Mouse (Mus musculus): ENCODE results near the gene Fgfr2.

Gene Fgfr2

DNA sequence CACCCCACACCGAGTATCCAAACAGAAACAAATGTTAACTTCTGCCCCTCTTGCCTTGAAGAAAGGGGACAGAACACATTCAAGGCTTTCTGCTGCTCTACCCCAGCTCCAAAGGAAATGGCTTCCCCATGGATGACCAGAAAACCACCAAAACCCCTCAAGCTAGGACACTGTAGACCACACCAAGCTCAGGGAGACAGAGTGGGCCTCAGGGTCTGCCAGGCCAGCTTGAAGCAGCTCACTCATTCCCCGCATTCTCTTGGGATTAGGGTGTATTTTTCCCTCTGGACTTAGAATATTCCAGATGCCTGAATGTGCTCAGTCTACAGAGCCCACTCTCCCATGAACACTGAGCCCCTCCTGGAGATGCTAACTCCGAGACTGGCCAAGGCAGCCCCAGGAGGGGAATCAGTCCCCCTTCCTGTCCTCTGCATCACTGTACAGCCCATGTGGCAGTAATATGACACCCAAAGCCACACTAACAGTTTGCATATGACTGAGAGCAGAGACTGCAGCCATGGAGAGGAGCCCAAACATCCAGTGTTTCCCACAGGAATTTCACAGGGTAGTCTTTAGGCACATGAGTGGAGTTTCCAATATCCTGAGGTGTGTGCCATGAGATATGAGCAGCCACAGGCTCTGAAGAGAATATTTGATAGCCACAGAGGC lies 2824.1 kb downstream of the Fgfr2 start:
- DNase-seq (ENCODE audit: low spot score in 2 of 2), result no peak

DNA sequence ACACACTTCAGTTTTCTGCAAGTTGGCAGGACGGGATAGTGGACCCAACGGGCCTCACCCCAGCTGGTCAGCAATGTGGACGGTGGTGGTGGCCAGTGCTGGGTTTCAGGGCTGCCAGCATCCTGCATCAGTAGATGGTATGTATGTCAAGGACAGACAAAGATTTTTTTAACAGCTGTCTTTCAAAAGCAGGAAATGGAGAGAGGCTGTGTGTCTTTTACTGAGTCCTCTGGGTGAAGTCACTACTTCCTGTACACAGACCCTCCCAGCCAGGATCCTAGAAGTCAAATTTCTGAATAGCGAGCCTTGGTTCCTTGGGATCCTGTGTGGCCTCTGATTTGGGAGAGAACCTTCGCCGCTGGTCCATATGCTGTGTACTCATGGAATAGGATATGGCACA lies 2832.0 kb downstream of the Fgfr2 start:
- no peak for DNase-seq (ENCODE audit: low spot score in 2 of 2)

DNA sequence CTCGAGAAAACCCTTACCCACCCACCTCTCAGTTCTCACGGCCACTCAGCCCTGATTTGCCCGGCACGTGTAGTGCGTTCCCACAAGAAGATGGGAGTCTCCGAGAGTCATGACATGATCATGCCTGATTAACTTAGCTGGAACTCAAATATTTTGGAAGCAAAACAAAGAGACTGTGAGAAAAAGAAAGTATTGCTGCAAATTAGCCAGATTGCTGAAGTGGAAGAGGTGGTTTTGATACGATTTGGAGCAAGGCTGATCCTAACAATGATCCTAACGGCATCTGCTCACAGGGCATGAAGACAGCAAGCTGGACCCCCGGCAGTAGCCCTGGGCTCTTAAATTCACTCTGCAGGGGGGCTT lies 2833.7 kb downstream of the Fgfr2 start:
- no peak for DNase-seq (ENCODE audit: low spot score in 2 of 2)

DNA sequence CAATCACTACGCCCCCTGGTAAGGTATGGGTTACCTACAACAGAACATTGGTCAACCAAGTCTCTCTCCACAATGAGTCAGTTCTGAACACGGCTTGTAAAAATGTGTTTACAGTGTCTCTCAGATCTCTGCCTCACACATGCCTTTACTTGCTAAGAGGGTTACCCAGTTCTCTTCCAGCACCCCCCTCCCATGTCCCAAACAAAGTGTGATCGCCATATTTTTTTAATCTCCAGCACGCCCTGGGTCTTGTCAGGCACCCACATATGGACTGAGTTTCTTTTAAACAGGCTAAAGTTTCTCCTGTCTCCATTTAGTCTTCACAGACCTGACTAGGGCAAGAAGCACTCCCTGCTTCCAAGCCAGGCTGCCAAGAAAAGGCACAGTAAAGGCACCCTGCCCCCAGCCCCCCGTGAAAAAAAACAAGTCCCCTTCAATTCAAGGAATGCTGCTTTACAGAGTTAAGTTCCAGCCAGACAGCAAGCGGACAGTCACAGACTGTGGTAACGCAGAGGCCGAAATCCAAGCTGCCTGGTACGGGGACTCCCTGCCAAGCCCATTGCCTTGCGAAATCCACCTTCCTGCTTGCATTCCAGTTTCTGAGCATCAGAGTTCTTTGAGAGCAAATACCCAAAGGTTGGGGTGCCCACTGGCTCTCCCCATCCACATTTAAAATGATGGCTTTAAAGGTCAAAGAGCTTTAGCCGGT lies 2834.3 kb downstream of the Fgfr2 start:
- no peak for DNase-seq (ENCODE audit: low spot score in 2 of 2)

DNA sequence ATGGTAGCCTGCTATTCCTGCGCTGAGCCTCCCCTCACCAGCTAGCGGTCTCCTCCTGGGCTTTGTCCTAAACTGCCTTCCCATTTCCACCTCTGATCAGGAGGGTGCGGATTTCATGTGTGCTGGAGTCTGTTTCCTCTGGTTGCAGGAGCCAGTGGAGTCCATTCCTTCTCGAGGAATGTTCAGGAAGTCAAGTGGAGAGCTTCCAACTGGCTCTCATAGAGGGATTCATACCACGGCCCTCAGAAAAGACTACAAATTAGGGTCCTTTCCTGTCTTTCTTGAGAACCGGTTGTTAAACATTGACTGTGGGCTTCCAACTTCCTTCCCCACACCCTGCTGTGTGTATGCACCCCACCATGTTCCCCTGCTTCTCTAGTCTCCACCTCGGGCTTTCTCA lies 2834.9 kb downstream of the Fgfr2 start:
- no peak for DNase-seq (ENCODE audit: low spot score in 2 of 2)

DNA sequence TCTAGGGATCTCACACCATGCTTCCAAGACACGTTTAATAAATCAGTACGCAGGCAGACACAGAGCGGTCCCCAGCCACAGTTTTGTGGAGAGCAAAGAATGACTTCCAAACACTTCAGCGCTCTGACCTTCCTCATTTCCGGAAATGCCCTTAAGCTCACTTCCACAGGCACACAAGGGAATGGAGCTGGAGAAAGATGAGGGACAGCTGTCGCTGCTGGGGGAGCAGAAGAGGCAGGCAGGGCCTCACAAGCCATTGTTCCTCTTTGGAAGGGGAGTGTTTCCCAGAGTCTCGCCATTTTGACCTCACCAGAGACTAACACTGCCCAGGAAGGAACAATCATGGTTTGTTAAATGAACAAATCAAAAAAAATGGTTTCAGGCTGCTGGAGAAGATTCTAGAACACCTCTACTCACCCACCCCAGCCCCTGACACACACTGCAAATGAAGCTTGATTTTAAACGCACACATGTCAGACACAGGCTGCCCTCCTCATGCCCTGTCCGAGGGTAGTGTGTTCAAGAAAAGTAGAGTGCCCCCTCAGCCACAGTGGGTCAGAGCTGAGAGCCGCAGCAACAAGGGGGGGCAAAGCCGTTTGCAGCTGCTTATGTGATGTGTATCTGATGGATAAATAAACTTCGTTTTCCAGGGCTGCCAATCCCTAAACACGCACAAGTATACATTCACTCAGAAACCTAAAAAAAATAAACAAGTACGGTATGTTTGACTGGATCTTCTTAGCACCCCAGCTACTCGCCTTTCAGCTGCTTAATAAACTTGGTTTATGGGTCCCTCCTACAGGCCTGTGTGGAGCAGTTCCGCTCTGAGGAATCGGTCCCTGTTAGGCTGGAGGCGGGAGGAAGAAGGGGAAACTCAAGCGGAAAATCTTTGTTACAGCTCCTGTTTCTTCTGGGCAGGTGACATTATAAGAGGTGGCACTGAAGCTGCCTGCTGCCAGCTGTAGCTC lies 2844.1 kb downstream of the Fgfr2 start:
- no peak for DNase-seq (ENCODE audit: low spot score in 2 of 2)

DNA sequence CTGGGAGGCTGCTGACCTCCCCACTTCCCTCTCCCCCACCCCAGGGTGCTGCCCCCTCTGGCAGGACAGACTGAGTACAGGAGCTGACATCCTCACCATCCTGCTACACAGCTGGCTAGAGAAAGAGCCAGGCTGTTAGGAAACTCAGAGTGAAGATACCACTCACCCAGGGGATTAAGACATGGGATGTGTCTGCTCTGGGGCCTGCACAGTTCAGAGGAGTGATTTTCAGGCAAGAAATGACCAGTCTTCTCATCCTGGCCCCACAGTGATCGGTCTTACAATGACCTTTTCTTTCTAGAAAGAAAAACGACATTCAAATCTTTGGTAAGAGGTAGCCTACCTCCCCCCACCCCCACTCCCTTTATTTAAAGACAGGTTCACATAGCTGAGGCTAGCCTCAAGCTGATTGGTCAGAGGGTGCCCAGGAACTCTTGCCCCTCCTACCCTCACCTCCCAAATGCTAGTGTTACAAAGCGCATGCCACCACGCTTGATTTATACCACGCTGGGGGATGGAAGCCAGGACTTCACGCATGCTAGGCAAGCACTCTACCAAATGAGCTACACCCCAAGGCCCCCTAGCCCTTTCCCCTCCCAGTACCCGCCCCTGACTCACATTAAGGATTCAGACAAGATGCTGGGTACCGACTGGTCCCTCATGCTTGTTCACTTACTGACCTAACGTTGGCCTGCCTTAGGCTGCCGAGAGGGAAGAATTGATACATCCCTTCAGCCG lies 2845.0 kb downstream of the Fgfr2 start:
- no peak for DNase-seq (ENCODE audit: low spot score in 2 of 2)

DNA sequence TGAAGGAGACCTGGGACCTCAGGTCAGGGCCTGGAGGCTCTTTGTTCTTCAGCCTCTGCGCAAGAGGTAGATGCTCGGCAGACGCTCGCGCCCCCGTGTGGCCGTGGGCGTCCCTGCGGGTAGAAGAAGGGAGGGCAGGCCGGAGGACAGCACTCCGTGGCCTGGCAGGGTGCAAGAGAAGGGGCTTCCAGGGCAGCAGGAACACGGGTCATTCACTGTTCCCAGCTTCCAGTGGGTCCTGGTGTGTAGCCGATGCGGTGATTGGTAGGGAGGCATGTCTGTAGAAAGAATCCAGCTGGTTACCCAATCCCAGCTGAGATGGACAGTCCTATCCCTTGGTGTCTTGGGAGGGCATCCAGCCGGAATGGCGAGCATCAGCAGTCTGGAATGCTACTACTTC lies 2849.9 kb downstream of the Fgfr2 start:
- peak in 1 of 2 experiments; percentile 15 for DNase-seq (ENCODE audit: low spot score in 2 of 2)

DNA sequence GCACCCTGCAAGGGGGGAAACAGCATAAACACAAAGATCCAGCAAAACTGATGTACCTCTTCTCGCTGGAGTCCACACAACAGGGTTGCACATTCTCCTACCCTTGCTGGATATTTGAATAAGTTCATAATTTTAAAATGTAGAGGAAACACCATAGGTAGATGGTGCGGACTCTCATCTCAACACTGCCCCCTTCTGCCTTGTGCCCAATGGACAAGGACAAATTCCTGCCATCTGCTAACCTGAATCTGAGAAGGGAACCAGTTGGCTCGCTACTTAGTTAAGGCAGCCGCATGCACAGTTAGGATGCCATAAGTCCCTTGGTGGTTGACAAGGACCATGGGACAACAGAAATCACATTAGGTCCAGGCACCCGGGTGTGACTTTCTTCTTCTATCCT lies 2852.3 kb downstream of the Fgfr2 start:
- DNase-seq (ENCODE audit: low spot score in 2 of 2), result no peak

DNA sequence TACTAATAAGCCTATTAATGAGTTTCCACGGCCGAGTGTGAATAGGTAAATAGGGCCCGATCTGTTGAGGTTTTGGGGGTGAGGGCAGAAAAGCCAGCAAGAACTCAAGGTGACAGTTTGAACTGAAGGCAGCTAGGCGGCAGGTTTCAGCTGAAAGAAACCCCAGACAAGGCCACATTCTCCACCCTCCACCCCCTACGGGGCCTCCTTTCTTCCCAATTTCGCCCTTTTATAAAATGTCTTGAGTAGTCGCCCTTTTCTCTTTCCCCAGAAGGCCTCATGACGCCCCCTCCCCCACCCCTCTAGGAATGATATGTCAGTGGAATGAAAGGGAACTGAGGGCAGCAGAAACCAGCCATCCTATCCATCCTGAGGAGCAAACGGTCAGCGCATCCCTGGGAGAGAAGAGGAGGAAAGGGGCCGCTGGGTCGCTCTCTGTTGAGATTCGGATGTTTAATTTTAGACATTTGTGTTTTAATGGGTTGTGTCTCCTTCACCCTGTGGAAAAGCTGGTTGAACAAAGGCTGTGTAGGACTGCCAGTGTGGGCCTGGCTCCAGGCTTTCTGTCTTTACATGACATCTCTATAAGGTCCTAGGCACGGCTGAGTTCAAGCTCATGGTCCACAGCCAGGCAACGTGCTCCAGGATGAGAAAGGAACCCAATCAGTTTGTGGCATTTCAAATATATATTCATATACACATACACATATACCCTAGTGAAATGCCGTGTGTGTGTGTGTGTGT lies 2853.9 kb downstream of the Fgfr2 start:
- DNase-seq (ENCODE audit: low spot score in 2 of 2), result no peak

DNA sequence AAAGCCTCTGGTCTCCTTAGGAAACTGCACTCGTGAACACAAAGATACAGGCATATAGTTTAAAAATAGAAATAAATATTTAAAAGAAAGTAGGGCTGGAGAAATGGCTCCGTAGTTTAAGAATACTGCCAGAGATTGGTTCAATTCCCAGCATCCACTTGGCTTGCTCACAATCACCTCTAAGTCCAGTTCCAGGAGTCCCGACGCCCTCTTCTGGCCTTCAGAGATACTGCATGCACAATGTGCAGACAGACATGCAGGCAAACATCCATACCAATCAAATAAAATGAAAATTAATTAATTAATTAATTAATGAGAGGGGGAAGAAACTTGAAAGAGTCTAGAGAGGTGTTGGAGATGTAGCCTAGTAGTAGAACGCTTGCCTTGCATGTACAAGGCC lies 2856.1 kb downstream of the Fgfr2 start:
- DNase-seq (ENCODE audit: low spot score in 2 of 2), result no peak

DNA sequence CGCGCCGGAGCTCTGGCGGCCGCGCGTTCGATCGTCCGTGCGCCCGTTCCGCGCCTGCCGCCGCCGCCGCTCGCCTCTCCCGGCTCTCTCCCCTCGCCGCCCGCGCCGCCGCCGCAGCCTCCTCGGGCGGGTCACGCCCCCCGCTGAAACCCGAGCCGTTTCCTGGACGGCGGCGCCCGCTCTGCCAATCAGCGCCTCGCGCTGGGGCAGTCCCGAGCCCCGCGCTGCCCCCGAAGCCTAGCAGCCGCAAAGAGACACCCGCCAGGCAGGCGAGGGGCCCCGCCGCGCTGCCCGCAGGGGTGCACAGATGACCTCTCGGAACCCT lies 2857.0 kb downstream of the Fgfr2 start:
- DNase-seq (ENCODE audit: low spot score in 2 of 2), result no peak

DNA sequence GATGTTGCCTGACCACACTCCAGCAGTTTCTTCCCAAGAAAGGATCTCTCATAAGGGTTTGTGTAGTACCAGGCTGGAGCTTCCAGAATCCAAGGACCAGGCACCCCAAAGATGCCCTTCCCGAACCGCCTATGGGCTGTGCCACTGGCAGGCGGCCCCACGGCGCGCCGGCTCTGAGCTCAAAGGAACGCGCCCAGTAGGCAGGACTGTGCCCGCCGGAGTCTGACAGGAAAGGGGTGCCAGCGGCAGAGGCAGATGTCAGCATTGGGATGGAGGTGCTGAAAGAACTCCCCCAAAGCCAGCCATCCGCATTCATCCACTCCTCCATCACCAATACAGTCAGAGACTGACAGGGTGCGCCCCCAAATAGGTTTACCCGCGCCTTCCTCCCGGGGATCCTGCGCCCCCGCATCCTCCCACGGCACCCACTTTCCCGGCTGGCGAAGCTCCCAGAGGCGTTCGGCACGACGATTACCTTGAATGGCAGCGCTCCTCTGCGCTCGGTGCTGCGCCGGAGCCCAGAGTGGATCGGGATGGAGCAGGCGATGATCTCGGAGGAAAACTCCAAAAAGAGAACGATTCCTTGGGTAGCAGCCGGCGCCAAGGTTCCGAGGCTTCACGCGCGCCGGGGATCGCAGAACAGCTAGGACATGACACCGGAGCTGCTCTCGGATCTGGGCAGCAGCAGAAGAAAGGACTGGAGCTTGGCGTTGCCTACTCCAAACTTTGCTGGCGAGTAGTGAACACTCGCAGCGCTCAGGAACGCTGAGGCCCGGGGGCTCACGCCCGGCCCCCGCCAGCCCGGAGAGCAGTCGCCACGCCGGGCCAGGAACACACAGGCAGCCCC lies 2857.6 kb downstream of the Fgfr2 start:
- DNase-seq (ENCODE audit: low spot score in 2 of 2), result no peak

DNA sequence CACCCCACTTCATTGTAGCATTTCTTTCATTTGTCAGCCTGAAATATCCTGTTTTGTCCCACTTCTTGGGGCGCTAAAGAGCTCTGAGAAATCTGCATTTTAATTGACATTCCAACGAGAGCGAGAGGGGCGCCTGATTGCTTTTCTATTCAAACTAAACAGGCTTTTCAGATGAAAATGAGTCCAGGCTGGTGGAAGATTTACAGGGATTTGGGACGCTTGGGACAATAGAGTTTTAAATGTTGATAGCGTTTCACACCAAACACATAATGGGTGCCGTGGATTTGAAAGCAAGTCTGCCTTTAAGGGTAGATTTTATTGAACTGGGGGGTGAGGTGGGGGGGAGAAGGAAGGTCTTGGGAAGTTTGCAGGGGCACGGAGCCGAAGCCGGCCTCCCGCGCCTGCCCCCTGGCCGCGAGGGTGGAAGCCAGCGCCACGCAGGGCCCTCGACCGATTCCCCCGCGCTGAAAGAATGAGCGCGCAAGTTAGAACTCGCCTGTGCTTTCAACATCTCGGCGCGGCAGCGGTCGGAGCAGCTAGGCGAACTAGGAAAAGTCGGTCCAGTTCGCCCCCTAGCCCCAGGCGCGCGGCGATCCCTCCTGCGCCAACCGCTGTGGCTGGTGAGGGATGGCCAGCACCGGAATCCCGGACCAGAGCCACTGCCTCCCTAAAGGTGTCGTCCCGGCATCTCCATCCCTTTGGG lies 2858.4 kb downstream of the Fgfr2 start:
- DNase-seq (ENCODE audit: low spot score in 2 of 2), result no peak

DNA sequence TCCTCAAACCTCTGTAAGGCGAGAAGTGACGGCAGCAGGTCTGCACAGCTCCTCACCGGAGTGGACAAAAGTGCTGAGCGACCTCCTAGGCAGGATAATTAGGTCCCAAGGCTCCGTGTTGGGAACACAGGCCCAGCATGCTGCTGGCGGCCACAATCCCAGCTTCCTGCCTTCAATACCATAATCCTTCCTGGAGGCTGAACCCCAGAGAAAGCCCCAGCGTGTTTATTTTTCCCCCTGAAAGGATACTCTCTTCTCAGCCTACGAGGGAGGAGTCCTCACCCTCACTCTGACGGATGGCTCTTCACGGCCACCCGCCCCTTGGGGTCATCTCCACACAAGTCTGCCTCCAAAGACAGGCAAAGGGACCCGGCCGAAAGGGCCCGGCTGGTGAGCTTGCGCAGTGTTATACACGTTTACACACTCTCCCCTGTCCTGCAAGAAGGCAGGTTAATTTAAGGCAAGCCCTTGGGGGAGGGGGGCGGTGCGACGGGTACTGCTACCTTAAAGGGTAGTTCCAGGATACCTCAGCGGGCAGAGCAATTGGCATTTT lies 2859.3 kb downstream of the Fgfr2 start:
- DNase-seq (ENCODE audit: low spot score in 2 of 2), result no peak

DNA sequence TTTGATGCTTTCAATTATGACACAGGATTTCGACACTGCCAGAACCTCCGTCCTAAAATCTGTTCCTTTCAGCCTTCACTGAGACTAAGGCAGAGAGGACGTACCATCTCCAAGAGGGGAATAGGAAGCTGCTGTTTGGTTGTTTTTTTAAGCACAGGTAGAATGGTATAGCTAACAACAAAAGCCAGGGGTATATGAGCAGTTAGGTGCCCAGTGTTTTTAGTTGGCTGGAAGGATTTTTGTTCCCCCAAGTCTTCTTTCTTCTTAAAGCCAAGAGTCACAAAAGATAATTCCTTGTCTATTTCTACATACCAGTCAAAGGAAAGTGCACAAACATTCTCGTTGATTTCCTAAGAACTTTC lies 2859.9 kb downstream of the Fgfr2 start:
- no peak for DNase-seq (ENCODE audit: low spot score in 2 of 2)

DNA sequence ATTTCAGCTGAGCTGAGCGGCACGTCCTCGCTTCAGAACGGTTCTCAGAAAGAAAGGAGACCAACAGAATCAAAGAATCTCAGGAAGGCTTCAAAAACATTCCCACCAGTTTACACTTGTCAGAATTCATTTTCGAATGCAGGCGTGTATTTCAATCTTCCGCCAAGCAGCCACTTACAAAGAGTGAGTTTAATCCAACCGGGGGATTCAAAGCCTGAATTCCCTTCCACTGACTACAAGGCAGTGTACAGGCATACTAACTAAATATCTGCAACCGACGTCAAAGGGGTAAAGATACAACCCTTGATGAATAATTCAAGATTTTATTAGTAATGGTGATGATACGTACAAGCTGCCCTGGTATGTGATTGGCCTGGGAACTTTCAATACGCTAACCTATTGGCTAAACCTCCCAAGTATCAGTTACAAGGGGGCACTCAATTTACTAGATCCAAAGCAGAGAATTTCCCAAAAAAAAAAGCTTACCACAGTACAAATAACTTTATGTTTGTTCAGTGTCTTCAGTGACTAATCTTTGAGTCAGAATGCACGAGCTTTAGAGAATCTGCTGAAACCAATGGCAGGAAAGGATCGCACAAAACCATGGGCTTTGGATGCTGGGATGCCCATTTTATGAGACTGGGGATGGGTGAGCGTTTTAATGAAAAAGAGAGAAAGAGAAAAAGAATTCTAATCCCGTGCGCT lies 2860.5 kb downstream of the Fgfr2 start:
- DNase-seq (ENCODE audit: low spot score in 2 of 2), result no peak

DNA sequence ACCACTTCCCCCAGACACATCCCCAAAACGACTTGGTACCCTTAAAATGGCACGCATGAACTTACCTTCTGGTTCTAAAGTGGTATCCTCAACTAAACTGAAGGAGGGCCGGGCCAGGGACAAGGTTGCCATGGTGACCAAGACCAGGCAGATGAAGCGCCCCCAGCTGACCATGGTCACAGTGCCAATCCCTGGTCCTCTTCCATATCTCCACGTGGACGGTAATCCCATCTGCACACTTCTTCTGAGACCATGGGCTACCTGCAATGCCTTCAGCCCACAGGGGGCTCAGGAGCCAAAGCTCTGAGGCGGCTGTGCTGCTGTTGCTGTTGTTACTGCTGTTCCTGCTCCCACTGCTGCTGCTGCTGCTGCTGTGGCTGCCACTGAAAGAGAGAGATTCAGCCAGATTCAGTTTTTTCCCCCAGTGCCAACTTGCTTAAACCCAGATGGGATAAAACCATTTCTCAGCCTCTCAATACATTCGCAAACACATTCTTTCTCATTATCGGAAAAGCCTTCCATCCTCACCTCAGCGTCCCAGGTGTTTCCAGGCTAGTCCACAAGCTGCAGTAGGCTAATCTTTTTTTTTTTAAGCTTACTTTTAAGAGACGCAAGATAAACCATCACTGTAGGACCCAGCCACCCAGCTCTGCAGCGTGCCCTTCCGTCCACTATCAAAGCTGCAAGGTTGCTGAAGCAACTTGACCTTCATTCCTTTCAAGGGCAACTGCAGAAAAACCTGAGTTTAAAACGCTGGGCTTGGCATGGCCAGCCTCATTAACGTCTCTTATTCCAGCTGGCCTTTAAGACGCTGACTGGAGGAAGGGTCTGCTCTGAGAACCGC lies 2861.2 kb downstream of the Fgfr2 start:
- no peak for DNase-seq (ENCODE audit: low spot score in 2 of 2)
